Mouse (Mus musculus) heart, postnatal 4 days (tissue): Measurements from ENCODE around the gene Cdpf1. TPM values are rescaled to one million over a fixed set of nuclear protein-coding genes. Genes with fewer than 3 reads are reported as not detected.

Experiments
- DNase-seq: peaks from one replicate; pipeline ENCODE4 v3.0.0; 2021
- total RNA-seq, 2 experiments: library from RNA; stranded (reverse); gene quantifications; 2 replicates each; pipeline ENCODE4 v1.2.3; 2021

Gene Cdpf1
- 10 to 100 TPM; 37.9 to 45.1 TPM for total RNA-seq

DNA sequence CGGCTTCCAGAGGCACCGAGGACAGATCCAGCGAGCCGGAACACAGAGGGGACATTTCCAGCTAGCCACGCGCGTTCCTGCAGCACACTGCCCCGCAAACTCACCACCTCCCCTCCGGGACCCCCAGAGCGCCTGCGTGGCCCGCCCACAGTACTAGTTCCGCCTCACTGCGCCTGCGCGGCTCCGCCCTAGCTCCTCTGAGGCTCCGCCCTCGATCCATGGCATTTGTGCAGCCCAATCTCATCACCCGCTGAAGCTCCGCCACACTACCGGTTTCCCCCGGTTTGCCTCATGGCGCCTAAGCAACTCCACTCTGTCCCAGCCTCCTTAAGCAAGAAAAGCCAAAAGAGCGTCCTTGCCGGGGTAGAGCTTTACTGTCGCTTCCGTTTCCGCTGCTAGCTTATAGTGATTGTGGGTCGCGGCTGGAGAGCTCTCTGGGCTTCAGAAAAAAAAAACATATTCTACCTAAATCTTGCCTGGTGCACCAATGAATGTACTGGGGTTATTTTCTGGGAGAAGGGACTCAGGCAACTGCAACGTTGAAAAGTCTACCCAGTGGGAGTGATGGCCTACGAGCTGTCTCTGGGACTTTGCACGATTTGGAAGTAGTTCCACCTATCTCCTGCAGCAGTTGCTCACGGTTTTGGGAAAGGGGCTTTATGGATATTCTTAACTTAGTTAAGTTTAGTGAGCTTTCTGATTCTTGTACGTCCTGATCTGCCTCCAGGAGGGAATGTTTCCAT is at the start of gene Cdpf1:
TSS of gene Cdpf1 (minus strand) at position 163 of the 743 bp plus-strand sequence.
- DNase-seq: peak; percentile 100

DNA sequence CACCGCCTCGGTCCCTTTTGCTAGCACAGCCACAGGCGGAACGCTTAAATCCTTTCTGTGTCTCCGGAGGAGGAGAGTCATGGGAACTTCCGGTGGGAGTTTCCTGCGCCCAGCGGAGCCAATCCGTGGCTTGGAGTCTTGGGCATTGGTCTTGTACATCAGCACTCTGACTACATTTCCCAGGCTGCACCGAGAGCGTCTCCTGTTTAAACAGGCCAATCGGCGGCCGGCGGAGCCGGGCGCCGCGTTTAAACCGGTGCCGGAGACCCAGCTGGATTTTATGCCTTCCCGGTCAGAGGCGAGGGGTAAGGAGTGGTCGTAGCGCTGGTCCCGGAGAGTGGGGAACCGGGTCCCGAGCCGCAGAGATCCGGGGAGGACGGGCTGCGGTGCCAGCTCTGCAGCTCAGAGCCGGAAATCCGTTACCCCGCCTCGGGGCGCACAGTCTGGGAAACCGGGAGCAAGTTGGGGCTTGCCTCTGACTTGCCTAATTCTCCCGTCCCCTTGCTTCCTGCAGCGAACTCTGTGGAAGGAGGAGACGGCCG is 48.1 kb upstream of the Cdpf1 start, which contains the start of gene Gtse1:
TSS of gene Gtse1 (plus strand) at position 256 of the 542 bp plus-strand sequence.
- DNase-seq: peak; percentile 95

DNA sequence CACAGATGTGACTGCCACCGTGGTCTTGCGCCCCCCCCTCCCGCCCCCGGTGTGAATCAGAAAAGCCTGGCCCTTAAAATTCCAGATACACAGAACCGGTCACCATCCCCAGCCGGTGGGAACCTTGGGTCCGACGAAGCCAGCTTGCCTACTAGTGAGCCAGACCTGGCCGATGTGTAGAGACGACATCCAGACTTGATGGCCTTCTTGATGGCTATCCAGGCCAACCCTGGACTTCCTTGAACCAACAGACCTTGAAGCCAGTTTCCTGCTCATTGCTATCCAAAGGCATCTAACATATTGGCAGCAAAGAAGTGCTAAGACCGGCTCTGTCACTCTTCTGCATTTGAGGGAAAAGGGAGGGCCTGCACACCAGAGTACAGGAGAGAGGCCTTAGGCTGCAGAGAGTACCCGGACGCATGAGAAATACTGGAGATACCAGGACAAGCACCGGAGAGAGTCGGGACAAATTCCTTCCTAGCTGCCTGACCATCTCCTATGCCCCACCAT is 47.5 kb upstream of the Cdpf1 start:
- DNase-seq: peak; percentile 11

DNA sequence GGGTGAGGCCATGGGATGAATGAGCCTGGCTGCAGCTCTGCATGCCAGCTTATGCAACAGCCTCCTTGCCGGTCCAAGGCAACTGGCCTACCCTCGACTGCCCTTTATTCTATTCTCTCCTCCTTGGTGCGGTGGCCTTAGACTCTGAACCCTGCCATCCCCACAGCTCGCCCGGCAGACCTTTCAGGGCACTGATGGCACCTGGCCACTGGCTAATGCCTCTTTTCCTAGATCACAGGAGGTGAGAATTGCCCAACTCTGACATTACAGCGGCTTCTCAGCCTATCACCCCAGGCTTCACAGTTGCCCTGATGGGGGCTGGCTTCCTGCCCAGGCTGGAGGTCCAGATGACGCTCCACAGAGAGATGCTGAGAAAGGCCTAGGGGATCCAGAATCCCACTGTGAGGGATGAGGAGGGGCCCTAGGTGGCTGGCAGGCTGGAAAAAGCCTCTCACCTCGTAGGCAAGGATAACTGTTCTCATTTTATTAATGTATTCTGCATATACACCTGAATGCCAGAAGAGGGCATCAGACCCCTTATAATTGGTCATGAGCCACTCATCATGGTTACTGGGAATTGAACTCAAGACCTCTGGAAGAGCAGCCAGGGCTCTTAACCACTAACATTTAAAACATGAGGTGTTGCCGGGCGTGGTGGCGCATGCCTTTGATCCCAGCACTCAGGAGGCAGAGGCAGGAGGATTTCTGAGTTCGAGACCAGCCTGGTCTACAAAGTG is 40.3 kb upstream of the Cdpf1 start:
- DNase-seq: no peak

DNA sequence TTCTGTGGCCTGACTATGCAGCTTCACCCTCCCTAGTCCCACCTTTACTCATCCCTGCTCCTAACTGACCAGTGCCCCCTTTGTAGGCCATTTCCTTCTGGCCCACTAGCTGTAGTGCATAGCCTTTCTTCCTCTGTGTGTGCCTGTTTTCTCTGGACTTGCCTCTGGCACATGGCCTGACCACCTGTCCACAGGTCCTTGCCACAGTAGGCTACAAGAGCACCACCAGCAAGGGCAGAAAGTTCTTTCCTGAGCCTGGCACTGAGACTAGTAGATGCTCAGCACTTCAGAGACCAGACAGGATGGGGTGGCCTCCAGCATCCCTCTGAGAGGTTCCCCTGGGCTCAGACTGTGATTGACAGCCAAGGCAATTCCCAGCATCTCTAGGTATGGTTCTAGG is 33.6 kb upstream of the Cdpf1 start:
- no peak for DNase-seq

DNA sequence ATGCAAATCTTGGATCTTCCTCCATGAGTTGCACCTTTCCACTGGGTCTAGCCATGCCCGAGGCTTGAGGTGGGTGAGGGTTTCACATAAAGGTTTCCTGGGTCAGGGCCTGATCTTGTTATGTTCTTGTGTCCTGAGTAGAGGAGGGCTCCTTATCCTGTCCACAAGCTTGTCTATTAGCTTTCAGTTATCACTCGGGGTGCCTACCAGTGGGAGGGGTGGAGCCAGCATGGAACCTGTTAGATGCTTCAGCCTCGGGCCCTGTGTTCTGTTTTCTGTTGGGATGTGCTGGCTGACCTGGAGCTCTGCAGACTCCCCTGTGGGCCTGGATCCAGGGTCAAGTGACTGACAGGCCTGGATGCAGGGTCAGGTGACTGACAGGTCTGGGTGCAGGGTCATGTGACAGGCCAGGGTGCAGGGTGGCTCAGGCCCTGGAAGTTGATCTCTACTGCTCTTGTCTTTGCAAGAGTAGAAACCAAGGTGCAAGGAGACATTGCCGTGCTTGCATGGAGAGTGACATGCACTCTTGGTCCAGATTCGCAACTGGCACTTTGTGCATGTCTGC is 30.4 kb upstream of the Cdpf1 start:
- DNase-seq: no peak

DNA sequence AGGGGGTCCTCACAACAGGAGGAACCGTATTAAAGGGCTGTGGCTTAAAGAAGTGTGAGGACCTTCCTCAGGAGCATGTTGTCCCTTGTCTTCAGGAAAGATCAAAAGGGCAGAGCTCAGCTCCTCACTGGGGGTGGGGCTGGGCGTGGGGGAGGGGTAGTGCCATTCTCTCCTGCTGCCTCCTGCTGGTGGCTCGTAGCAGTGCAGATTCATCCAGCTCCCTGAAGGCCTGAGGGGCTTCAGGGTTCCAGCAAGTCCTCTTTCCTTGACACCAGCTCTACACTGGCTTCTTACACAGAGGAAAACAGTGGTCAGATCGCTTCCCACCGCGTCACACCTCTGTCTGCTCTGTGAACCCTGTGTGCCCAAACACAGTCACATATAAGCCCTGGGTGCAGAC is 29.5 kb upstream of the Cdpf1 start:
- DNase-seq: peak; percentile 61

DNA sequence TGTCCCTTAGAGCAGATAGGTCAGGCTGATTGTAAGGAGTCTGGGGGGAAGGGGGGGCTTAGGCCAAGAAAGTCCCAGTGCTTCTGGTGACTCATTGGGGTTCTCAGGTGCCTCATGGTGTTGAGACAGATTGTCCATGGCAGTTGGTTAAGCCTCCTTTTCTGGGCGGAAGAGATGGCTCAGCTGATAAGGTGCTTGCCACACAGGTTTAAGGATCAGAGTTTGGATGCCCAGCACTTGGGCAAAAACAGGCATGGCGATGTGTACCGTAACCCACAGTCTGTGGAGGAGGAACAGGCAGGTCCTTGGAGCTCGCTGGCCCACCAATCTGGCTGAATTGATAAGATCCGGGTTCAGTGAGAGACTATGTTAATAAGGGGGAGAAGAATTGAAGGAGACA is 25.4 kb upstream of the Cdpf1 start:
- no peak for DNase-seq

DNA sequence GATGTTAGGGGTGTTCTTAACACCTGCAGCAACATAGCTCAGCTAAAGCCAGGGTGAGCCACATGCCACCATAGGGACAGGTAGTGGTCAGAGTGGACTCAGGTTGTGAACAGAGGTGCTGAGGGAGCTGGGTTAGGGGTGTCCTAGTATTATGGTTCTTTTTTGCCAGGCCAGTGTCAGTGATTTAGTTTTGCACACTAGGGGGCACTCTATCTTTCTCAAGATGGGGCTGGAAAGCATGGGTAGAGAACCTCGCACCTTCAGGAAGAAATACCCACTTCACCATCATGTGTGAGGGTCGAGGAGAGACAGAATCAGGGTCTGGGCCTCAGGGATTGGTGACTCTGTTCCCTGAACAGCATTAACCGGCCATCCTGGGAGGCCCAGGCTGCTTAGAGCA is 23.8 kb upstream of the Cdpf1 start:
- DNase-seq: no peak

DNA sequence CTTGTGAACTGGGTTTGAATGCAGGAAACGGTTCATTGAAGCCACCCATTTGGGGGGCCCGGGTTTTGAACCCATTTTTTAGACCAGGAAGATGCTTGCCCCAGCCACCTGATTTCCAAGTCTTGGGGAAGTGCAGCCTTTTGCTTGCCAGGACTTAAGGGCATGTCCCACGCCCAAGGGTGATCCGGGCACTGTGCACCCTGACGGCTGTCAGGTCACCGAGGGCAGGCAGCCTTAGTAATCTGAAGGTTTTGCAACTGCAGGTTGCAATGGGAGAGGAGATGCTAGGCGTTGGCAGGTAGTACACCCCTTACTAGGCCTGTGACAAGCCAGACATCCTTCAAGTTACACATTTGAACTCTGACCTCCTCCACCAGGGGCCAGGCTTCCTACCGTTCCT is 21.1 kb upstream of the Cdpf1 start:
- no peak for DNase-seq

DNA sequence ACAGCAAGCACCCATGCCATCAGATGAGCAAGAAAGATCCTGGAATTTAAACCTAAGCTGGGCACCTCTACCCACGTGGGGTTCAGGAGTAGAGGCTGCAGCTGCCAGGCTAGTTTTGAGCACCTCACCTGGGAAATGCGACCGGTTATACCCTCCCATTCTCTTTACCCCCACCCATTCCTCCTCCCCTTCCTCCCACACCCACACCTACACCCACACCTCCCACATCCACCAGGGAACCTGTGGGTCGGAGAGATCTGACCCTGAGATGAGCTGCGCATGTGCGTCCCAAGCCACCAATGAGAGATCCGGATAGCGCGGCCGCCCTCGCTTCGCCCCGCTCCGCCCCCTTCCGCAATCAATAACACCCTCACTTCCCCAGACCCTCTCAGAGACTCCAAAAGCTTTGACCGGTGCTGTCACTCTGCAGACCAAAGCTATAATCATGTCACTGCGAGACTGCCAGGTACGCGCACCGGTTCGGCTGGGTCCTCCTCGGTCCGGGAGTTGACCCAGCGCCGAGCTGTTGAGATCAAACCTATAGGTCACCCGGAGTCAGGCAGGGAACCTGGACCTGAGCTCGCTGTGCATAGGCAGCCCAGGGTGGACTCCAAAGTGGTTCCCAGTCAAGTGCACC is 20.6 kb upstream of the Cdpf1 start, which contains the start of gene Ttc38:
TSS of gene Ttc38 (plus strand) at position 353 of the 637 bp plus-strand sequence.
- peak; percentile 79 for DNase-seq

DNA sequence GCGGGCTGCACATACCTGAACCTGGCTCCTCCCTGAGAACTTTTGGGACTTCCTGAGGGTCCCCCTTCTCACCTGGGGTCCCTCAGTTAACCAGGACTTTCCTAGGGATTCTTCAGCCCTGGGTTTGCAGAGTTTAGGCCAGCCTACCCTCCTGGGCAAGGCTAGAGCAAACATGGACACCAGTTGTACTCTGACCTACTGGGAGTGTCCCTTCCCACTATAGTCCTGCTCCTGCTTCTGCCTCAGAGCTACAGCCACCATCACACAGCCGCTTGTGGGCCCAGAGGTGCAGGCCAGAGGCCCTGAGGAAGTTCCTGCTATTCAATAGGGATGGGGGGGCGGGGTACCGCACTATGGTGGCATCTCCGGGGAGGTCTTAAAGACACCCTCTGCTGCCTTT is 18.0 kb upstream of the Cdpf1 start:
- no peak for DNase-seq

DNA sequence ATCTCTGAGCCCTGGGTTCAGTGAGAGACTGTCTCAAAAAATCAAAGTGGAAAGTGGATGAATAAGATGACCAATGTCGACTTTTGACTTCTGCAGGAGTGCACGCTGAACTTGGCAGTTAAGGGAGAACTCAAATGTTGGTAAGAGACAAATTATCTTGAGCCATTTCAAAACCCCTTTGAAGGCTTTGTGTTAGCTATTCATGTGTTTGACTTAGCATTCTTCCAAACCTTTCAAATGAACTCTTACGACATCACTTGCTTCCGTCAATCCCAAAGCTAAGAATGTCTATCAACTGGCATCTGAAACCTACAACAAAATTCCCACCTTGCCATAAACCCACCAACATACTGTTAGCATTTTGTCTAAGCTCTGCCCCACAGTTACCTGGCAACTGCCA is 16.6 kb upstream of the Cdpf1 start:
- DNase-seq: no peak

DNA sequence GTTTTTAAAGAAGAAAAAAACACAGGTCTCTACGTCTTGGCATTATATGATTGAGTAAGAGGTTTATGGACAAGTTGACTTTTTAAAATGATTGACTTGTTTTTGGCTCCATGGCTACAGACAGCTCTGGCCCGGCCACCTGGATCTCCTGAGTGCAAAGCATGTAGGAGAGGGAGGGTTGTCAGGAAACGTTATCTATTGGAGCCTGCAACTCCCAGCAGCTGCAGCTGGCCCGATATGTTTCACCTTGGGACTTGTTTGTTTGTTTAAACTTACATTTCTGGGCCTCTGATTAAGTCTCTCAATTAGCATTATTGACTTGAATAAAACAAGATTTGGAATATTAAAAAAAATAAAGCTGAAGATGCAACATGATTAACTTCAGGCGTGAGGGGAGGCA is 15.2 kb upstream of the Cdpf1 start:
- DNase-seq: no peak

DNA sequence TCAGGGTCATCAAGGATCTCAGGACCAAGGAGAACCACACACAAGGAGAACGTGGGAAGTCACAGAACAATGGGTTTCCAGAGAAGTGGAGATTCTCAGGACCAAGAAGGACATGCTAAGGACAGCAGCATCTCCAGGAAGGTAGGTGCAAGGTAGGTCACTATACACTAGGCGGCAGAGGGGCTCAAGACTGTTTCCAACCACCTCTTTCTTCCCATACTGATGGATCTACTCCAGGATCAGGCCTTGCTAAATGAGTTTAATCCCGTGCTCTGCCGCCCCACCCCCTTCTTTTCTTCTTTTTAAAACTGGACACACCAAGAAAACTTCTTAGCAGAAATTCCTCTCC is 10.5 kb upstream of the Cdpf1 start:
- DNase-seq: no peak

DNA sequence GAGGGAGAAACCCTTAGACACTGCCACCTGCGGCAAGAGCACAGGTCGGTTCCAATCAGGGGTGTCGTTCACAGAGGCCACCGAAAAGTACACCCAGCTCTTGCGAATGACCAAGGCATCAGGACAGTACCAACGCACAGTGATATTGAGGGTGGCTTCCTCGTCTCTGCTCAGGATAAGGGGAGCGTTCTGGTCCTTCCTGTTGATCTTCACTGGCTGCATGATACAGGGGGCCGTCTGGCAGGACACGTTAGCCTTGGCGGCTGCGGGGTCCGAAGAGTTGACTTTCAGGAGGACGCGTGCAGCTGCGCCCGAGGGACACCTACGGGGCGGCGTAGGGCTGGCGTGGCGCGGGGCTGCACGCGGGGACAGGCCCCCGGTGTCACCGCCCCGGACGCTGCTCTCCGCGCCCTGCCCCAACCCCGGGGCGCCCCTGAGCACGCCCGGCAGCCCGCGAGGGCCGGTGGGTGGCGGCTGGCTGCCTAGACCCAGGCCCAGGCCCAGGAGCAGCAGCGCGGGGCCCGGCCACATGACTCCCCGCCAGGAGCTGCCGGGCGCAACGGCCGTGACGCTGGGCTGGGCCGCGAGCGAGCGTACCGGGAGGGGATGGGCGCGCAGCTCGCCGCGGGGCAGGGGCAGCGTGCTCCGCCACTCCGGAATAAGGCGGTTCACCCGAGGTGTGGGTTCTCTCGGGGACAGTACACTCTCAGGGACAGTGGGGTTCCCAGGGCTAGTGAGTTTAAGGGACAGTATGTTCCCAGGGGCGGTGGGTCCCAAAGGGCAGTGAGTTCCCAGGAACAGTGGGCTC is 9.9 kb upstream of the Cdpf1 start, which contains the start of gene Pkdrej:
TSS of gene Pkdrej (minus strand) at position 532 of the 808 bp plus-strand sequence.
- peak; percentile 68 for DNase-seq

DNA sequence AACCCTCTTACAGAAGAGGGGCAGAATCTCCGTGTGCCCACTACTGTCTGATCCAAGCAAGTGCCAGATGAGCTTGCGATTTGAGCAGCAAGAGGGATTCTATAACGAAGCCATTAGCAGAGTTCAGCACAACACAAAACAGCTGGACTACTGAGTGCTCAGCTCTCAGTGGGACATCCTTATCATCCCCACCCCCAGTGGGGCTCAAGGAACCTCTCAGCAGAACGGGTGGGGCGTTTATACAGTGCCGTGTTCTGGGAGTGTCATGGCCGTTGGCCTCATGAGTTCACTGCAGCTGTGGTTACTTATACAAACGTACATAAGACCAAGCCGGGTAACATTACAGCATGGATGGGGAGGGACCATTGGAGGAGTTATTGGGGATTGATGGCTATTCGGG is 1.9 kb upstream of the Cdpf1 start:
- DNase-seq: no peak

DNA sequence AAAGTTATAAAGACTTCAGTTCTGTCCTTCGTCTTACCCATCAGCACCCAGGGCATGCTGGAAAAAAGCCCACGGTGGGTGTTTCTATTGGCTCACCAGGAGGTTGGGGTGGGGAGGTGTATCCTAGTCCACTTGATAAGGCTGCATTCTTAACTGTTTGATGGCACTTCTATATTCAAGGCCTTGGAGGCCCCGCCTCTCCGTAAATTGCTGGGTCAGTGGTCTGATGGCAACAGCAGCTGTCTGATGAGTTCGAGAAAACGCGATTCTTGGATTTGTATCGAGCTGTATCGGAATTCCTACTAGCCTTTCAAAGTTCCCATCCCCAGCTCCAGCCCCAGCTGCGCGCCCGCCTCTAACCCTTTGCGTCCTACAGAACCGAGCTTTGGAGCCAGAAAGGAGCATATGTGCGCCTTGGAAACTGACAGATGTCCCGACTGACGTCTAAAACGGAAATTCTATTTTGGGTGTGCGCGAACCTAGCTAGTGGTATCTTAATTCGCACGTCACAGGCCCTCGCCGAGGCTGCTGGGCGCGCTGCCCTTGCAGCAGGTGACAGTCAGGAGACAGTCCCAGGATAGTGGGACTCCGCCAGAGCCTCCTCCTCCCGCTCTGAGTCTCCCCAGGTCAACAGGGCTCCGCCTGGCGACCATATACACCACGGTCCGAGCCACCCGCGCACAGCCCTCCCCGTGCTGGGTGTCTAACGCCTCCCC is 533 bp downstream of the Cdpf1 start:
- peak; percentile 90 for DNase-seq

DNA sequence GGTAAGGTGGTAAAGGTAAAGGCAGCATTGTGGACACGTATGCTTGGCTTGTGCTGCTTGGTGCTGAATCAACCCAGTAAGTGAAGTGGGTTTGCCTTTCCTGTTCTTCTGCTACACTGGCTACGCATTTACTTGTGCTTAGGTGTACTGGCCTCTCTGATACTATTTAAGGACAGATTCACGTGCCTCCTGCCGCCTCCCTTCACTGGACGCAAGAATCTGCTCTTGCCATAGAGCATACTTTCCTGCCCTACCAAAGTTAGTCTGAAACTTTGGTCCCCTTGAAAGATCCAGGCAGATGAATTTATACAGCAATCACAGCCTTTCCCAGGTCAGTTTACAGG is 1.1 kb downstream of the Cdpf1 start:
- DNase-seq: no peak

DNA sequence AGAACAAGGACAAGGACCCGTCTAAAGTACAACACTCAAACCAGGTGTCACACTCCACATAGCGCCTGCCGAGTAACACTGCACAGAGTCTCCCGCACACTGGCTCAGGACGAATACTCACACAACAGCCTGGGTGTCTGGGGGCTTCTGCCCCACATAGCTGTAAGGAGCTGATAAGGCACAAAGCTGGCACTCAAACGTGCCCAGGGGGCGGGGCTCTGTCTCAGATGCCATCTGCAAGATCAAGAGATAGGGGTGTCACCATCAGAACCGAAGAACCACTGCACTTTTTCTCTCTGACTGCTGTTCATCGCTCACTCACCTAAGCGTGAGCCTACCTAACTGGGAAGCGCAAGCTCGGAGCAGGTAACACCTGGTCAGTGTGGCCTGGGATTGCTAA is 2.4 kb downstream of the Cdpf1 start:
- no peak for DNase-seq

DNA sequence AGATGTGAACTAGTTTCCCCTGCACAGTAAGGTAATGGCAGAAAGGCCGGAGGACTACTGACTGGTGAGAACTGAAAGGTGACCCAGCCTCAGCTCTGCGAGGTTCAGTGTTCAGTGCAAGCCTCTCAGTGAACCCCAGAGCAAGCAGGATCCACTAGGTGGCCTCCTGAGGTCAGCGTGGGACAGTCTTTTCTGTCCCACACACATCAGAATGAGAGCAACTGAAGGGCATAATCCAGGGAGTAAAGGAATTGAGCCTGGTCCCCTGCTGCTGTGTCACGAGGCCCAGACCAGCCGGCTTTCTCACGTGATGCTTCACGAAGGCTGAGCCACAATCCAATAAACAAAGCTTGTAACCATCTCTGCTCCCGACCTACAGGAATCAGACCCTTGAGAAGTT is 3.1 kb downstream of the Cdpf1 start:
- DNase-seq: peak; percentile 26
